Mouse (Mus musculus): ENCODE results near the gene Trcg1. TPM values are rescaled to one million over a fixed set of nuclear protein-coding genes. Genes with fewer than 3 reads are reported as not detected.
"Not testable (repeated sequence)": the region's sequence is repeated elsewhere in the genome, so short reads cannot be mapped to it uniquely, and the experiment has no call there.

The Trcg1 gene
- polyA plus RNA-seq (2014; fragmentation: Nextera tagmentation; extraction: Ambion mirVana) = not detected in 2 replicates

- H3K9ac ChIP-seq (ENCODE audit: low read depth, low read length) = no peak within 1 kb of the TSS
- no peaks in the 10 kb centered on the region for H3K27me3 ChIP-seq (ENCODE audit: control insufficient read depth, insufficient read depth, low read length)
- H3K4me3 ChIP-seq (ENCODE audit: low read depth, low read length) = no peak within 1 kb of the TSS
- no peaks in the 10 kb centered on the region for H3K4me1 ChIP-seq (replicated peaks; ENCODE audit: control insufficient read depth, insufficient read depth, low read length)
- no peaks in the 10 kb centered on the region for H3K36me3 ChIP-seq (ENCODE audit: control insufficient read depth, insufficient read depth, low read length)
- ATAC-seq (ENCODE audit: low FRiP score) (no peak), DNase-seq (ENCODE audit: low spot score) (no peak)
- H3K27ac ChIP-seq (ENCODE audit: low read depth, low read length) = no peak within 1 kb of the TSS
- 90% methylated on average over 2 of the region's 2 CpGs for WGBS
- H3K9me3 ChIP-seq (ENCODE audit: control insufficient read depth, low read length) = no peaks in the 10 kb centered on the region
- no peak within 1 kb of the TSS for H3K4me2 ChIP-seq (replicated peaks; ENCODE audit: low read depth, low read length)
These were observed at the start of gene Trcg1 for GRCm38 (mm10) chr9:57236256-57236655. Gene Trcg1 (plus strand): TSS chr9:57236556.

GRCm38 (mm10) chr9:57196708-57197107, 39.6 kb upstream of the Trcg1 start:
- H3K4me2 ChIP-seq (replicated peaks; ENCODE audit: low read depth, low read length) = no peak overlapping the region
- ATAC-seq (ENCODE audit: low FRiP score) = no peak
- H3K9me3 ChIP-seq (ENCODE audit: control insufficient read depth, low read length) = no peaks in the 10 kb centered on the region
- no peak overlapping the region for H3K27ac ChIP-seq (ENCODE audit: low read depth, low read length)
- H3K4me3 ChIP-seq (ENCODE audit: low read depth, low read length) = no peak overlapping the region
- no peak overlapping the region for H3K9ac ChIP-seq (ENCODE audit: low read depth, low read length)
- H3K27me3 ChIP-seq (ENCODE audit: control insufficient read depth, insufficient read depth, low read length) = no peaks in the 10 kb centered on the region
- DNase-seq (ENCODE audit: low spot score) = no peak
- H3K36me3 ChIP-seq (ENCODE audit: control insufficient read depth, insufficient read depth, low read length) = no peaks in the 10 kb centered on the region
- H3K4me1 ChIP-seq (replicated peaks; ENCODE audit: control insufficient read depth, insufficient read depth, low read length) = no peaks in the 10 kb centered on the region
- WGBS = 80% methylated on average over 3 of the region's 3 CpGs

- no peak for ATAC-seq (ENCODE audit: low FRiP score)
- H3K4me1 ChIP-seq (replicated peaks; ENCODE audit: control insufficient read depth, insufficient read depth, low read length) = no peaks in the 10 kb centered on the region
- H3K27me3 ChIP-seq (ENCODE audit: control insufficient read depth, insufficient read depth, low read length) = no peaks in the 10 kb centered on the region
- H3K9me3 ChIP-seq (ENCODE audit: control insufficient read depth, low read length) = no peaks in the 10 kb centered on the region
- no peak overlapping the region for H3K27ac ChIP-seq (ENCODE audit: low read depth, low read length)
- WGBS = 75% methylated on average over 8 of the region's 8 CpGs
- H3K4me2 ChIP-seq (replicated peaks; ENCODE audit: low read depth, low read length) = no peak overlapping the region
- H3K36me3 ChIP-seq (ENCODE audit: control insufficient read depth, insufficient read depth, low read length) = no peaks in the 10 kb centered on the region
- no peak overlapping the region for H3K9ac ChIP-seq (ENCODE audit: low read depth, low read length)
- no peak for DNase-seq (ENCODE audit: low spot score)
- H3K4me3 ChIP-seq (ENCODE audit: low read depth, low read length) = no peak overlapping the region
These were observed 38.9 kb upstream of the Trcg1 start for GRCm38 (mm10) chr9:57197414-57197813.

GRCm38 (mm10) chr9:57202981-57203380, 33.4 kb upstream of the Trcg1 start:
- Histone ChIP-seq H3K4me3 (ENCODE audit: low read depth, low read length) (no peak overlapping the region), H3K27ac (ENCODE audit: low read depth, low read length) (no peak overlapping the region), H3K4me1 (replicated peaks; ENCODE audit: control insufficient read depth, insufficient read depth, low read length) (no peaks in the 10 kb centered on the region), H3K27me3 (ENCODE audit: control insufficient read depth, insufficient read depth, low read length) (no peaks in the 10 kb centered on the region), H3K9ac (ENCODE audit: low read depth, low read length) (no peak overlapping the region), H3K4me2 (replicated peaks; ENCODE audit: low read depth, low read length) (no peak overlapping the region), H3K9me3 (ENCODE audit: control insufficient read depth, low read length) (no peaks in the 10 kb centered on the region), H3K36me3 (ENCODE audit: control insufficient read depth, insufficient read depth, low read length) (no peaks in the 10 kb centered on the region)
- no peak for DNase-seq (ENCODE audit: low spot score)
- 77% methylated on average over 7 of the region's 7 CpGs for WGBS
- ATAC-seq (ENCODE audit: low FRiP score) = no peak

GRCm38 (mm10) chr9:57203571-57203970, 32.8 kb upstream of the Trcg1 start:
- H3K4me2 ChIP-seq (replicated peaks; ENCODE audit: low read depth, low read length); H3K9me3 ChIP-seq (ENCODE audit: control insufficient read depth, low read length); H3K4me1 ChIP-seq (replicated peaks; ENCODE audit: control insufficient read depth, insufficient read depth, low read length); H3K9ac ChIP-seq (ENCODE audit: low read depth, low read length); H3K36me3 ChIP-seq (ENCODE audit: control insufficient read depth, insufficient read depth, low read length); H3K27me3 ChIP-seq (ENCODE audit: control insufficient read depth, insufficient read depth, low read length); ATAC-seq (ENCODE audit: low FRiP score); H3K4me3 ChIP-seq (ENCODE audit: low read depth, low read length); H3K27ac ChIP-seq (ENCODE audit: low read depth, low read length); DNase-seq (ENCODE audit: low spot score): not testable (repeated sequence)
- WGBS = 94% methylated on average over 13 of the region's 13 CpGs

GRCm38 (mm10) chr9:57206896-57207295, 29.5 kb upstream of the Trcg1 start:
- H3K4me3 ChIP-seq (ENCODE audit: low read depth, low read length) = no peak overlapping the region
- no peaks in the 10 kb centered on the region for H3K4me1 ChIP-seq (replicated peaks; ENCODE audit: control insufficient read depth, insufficient read depth, low read length)
- no peak overlapping the region for H3K27ac ChIP-seq (ENCODE audit: low read depth, low read length)
- no peaks in the 10 kb centered on the region for H3K9me3 ChIP-seq (ENCODE audit: control insufficient read depth, low read length)
- H3K9ac ChIP-seq (ENCODE audit: low read depth, low read length) = no peak overlapping the region
- 80% methylated on average over 2 of the region's 2 CpGs for WGBS
- no peaks in the 10 kb centered on the region for H3K36me3 ChIP-seq (ENCODE audit: control insufficient read depth, insufficient read depth, low read length)
- H3K4me2 ChIP-seq (replicated peaks; ENCODE audit: low read depth, low read length) = no peak overlapping the region
- ATAC-seq (ENCODE audit: low FRiP score) (no peak), DNase-seq (ENCODE audit: low spot score) (no peak)
- no peaks in the 10 kb centered on the region for H3K27me3 ChIP-seq (ENCODE audit: control insufficient read depth, insufficient read depth, low read length)

GRCm38 (mm10) chr9:57209316-57209715, 27.0 kb upstream of the Trcg1 start:
- 31% methylated on average over 3 of the region's 3 CpGs for WGBS
- H3K9ac ChIP-seq (ENCODE audit: low read depth, low read length) = no peak overlapping the region
- ATAC-seq (ENCODE audit: low FRiP score) (no peak), DNase-seq (ENCODE audit: low spot score) (peak; percentile 70)
- H3K9me3 ChIP-seq (ENCODE audit: control insufficient read depth, low read length) = no peaks in the 10 kb centered on the region
- no peaks in the 10 kb centered on the region for H3K4me1 ChIP-seq (replicated peaks; ENCODE audit: control insufficient read depth, insufficient read depth, low read length)
- H3K4me2 ChIP-seq (replicated peaks; ENCODE audit: low read depth, low read length) = no peak overlapping the region
- no peak overlapping the region for H3K27ac ChIP-seq (ENCODE audit: low read depth, low read length)
- no peaks in the 10 kb centered on the region for H3K27me3 ChIP-seq (ENCODE audit: control insufficient read depth, insufficient read depth, low read length)
- no peak overlapping the region for H3K4me3 ChIP-seq (ENCODE audit: low read depth, low read length)
- H3K36me3 ChIP-seq (ENCODE audit: control insufficient read depth, insufficient read depth, low read length) = no peaks in the 10 kb centered on the region

- Histone ChIP-seq H3K9ac (ENCODE audit: low read depth, low read length) (no peak overlapping the region), H3K27ac (ENCODE audit: low read depth, low read length) (no peak overlapping the region), H3K9me3 (ENCODE audit: control insufficient read depth, low read length) (no peaks in the 10 kb centered on the region), H3K36me3 (ENCODE audit: control insufficient read depth, insufficient read depth, low read length) (no peaks in the 10 kb centered on the region), H3K4me1 (replicated peaks; ENCODE audit: control insufficient read depth, insufficient read depth, low read length) (no peaks in the 10 kb centered on the region), H3K27me3 (ENCODE audit: control insufficient read depth, insufficient read depth, low read length) (no peaks in the 10 kb centered on the region), H3K4me3 (ENCODE audit: low read depth, low read length) (no peak overlapping the region), H3K4me2 (replicated peaks; ENCODE audit: low read depth, low read length) (no peak overlapping the region)
- DNase-seq (ENCODE audit: low spot score) = no peak
- no peak for ATAC-seq (ENCODE audit: low FRiP score)
- 72% methylated on average over 9 of the region's 9 CpGs for WGBS
These were observed 23.7 kb upstream of the Trcg1 start for GRCm38 (mm10) chr9:57212448-57213222.

- WGBS = 79% methylated on average over 6 of the region's 6 CpGs
- ATAC-seq (ENCODE audit: low FRiP score) (no peak), DNase-seq (ENCODE audit: low spot score) (no peak)
- Histone ChIP-seq H3K36me3 (ENCODE audit: control insufficient read depth, insufficient read depth, low read length) (no peaks in the 10 kb centered on the region), H3K9me3 (ENCODE audit: control insufficient read depth, low read length) (no peaks in the 10 kb centered on the region), H3K27ac (ENCODE audit: low read depth, low read length) (no peak overlapping the region), H3K9ac (ENCODE audit: low read depth, low read length) (no peak overlapping the region), H3K27me3 (ENCODE audit: control insufficient read depth, insufficient read depth, low read length) (no peaks in the 10 kb centered on the region), H3K4me2 (replicated peaks; ENCODE audit: low read depth, low read length) (no peak overlapping the region), H3K4me3 (ENCODE audit: low read depth, low read length) (no peak overlapping the region), H3K4me1 (replicated peaks; ENCODE audit: control insufficient read depth, insufficient read depth, low read length) (no peaks in the 10 kb centered on the region)
These were observed 21.9 kb upstream of the Trcg1 start for GRCm38 (mm10) chr9:57214500-57214899.
